Mouse (Mus musculus): Measurements from ENCODE around the gene Ptprs.

Ptprs gene

GRCm38 (mm10) chr17:56490438-56491152 lies 14.3 kb upstream of the Ptprs start:
- DNase-seq (ENCODE audit: low spot score), result no peak

DNA sequence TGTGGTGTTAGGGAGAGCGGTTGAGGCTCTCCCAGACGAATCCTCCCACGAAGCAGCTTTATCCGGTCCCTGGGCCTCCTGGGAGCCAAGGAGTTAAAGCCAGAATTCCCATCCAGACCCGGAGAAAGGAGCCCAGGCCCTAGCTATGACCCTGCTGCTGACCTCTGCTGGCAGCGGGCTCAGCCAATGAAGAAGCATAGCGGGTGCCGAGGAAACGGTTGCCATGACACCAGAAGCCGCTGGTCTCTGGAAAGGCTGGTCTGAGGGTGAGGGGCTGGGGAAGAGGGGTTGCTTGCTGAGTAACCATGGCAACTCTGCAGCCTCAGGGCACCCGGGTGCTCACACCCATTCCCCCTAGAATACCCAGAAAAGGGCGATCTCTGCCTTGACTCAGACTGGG lies 11.7 kb upstream of the Ptprs start:
- DNase-seq (ENCODE audit: low spot score), result no peak

DNA sequence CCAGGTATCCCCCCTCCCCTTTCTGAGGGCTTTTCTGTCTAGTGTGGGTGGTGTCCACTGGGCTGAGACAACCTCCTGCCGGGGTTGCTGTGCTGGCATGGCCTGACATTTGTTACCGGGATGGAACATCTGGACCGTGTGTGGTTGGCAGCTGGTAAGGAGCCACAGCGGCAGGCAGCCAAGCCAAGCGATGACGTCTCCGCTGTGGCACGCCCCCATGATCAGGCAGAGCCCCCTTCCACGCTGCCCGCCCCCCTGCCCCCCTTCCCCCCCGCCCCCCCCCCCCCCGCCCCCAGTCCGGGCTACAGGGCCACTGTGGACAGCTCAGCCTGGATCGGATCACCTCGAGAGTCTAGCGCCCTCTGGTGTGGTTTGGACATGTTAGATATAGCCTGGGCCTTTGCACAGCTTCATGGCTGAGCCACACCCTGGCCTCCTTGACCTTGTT lies 11.2 kb upstream of the Ptprs start:
- peak; percentile 52 for DNase-seq (ENCODE audit: low spot score)

DNA sequence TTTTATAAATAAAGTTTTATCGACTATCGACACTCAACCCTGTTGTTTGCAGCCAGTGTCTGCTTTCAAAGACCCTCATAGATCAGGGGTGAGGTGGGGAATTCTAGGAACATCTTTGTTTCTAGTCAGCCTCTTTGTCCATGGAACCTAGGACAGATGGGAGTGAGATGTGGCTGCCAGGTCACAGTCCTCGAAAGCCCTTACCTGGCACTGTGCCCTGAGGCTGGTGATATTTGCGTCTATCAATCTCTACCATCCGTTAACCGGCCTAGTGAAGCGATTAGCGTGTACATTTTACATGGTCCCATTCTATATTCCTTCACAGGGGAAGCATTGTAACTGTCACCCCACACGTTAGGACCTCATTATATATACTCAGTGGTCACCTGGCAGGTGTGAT lies 9.6 kb upstream of the Ptprs start:
- DNase-seq (ENCODE audit: low spot score), result no peak

DNA sequence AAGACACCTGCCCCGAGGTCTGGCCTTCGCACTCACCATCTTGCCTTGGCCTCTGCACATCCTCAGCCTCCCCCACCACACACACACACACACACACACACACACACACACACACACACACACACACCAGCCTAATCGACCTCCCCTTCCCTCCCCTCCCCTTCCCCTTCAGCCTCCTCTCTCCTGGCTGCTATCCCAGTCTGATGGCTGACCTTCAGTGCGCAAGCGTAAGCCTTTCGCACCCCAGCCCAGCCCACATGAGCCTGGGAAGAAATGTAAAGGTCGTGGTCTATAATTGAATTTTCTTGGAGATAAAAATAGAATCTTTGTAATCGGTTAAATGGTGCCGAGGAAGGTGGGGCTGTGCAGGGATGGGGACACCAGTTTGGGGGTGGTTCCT lies 8.8 kb upstream of the Ptprs start:
- DNase-seq (ENCODE audit: low spot score), result peak; percentile 48

DNA sequence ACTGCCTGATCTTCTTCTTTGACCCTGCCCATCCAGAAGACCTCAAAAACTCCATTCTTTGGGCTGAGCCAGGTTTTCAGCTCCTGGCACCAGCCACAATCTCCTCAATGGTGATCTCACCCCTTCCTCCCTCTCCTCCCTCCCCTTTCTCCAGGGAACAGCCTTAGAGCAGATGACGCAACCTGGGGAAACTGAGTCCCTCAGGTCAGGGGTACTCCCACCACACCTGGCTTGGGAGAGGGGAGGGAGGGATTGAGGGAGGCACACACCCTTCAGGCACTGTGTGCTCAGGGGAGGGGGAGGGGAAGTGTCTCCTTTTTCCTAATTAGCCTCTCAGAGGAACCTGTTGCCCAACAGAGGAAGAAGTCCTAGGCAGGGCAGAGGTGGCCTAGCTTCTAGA lies 6.4 kb upstream of the Ptprs start:
- DNase-seq (ENCODE audit: low spot score), result peak; percentile 58

GRCm38 (mm10) chr17:56479358-56479757 lies 3.1 kb upstream of the Ptprs start:
- peak; percentile 84 for DNase-seq (ENCODE audit: low spot score)

DNA sequence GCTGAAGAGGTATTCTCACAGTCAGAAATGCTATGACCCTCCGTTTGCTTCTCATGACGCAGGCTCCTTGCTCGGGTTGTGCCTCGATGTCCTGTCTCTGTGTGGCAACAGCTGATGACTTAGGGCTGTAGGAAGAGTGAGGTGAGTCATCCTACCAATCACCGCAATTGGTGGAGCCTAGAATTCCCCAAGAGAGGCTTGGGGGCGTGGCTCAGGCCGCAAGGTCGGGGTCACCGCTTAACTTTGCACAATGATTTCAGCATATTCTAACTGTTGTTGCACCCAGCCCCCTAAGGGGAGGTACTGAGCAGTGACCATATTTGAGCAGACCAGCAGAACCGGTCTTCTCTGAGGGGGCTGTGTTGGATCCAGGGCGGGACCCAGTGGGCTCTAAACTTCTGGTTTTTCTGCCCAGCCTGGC lies 1.9 kb upstream of the Ptprs start:
- DNase-seq (ENCODE audit: low spot score), result no peak

DNA sequence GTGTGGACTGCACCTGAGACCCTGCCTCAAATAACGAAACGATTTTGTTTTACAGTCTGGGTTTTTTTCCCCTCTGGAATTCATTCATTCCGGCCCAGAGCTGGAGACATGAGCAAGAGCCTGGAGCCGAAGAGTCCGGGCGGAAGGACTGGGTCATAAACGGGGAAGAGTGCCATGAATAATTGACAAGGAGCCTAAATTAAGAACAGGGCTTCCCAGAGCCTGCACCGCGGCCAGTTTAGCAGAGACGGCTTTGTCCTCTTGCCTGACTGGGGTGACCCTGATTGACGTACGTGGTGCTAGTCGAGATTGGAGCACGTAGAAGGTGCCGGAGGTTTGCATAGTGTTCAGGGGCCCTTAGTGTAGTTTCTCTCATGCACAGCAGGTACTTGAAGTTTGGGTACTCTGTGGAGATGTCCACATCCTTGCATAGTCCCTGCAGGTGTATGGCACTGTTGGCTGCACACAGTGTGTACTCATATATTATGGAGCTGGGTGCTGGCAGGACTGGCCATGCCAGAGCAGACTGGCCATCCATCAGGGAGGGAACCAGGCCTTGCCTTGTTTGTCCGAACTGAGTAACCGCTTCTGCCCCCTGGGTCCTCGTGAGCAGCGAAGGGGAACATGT lies 1.0 kb upstream of the Ptprs start:
- no peak for DNase-seq (ENCODE audit: low spot score)

GRCm38 (mm10) chr17:56475584-56476401 lies 490 bp downstream of the Ptprs start:
- DNase-seq (ENCODE audit: low spot score), result no peak

DNA sequence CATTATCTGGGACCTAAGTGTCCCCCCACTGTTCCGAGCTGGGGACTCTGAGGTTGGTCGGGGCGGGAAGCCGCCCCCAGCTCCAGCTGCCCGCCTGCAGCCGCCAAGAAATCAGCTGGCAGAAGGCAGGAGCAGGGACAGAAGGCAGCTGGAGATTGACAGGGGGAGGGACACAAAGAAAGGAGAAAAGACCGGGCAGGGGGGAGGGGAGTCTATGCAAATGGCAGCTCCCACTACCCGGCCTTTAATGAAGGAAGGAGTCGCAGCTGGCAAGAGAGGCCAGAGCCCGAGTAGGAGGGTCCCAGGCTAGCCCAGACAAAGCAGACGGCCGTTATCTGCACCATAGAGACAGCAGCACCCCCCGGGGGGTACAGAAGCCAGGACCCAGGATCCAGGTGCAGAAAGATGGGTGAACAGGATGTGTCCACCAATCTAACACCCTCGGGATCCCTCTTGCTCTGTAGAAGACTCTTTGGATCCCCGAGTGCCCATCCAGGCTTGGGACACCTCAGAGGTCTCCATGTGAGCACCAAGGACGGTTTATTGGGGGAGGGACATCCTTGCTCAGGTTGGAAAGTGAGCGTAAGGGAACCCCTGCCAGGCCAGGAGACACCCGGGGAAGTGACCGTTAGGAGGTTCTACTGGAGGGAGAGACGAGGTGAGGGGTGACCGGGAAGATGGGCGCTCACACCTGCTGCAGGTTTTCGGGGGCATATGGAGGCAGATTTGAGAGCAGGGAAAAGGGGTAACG lies 1.3 kb downstream of the Ptprs start:
- DNase-seq (ENCODE audit: low spot score), result no peak

GRCm38 (mm10) chr17:56474311-56474830 lies 1.9 kb downstream of the Ptprs start:
- no peak for DNase-seq (ENCODE audit: low spot score)

DNA sequence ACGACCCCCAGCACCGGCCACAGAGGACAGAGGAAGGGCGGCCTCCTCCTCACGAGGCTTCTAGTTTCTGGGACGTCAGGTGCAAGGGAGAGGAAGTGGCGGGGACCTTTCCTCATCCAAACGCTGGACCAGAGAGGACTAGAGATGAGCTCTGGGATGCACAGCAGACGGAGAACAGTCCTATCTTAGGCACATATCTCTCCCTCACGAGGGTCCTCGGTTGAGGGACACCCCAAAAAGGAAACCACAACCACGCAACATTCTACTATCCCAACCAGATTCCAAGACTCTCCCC lies 2.7 kb downstream of the Ptprs start:
- no peak for DNase-seq (ENCODE audit: low spot score)

DNA sequence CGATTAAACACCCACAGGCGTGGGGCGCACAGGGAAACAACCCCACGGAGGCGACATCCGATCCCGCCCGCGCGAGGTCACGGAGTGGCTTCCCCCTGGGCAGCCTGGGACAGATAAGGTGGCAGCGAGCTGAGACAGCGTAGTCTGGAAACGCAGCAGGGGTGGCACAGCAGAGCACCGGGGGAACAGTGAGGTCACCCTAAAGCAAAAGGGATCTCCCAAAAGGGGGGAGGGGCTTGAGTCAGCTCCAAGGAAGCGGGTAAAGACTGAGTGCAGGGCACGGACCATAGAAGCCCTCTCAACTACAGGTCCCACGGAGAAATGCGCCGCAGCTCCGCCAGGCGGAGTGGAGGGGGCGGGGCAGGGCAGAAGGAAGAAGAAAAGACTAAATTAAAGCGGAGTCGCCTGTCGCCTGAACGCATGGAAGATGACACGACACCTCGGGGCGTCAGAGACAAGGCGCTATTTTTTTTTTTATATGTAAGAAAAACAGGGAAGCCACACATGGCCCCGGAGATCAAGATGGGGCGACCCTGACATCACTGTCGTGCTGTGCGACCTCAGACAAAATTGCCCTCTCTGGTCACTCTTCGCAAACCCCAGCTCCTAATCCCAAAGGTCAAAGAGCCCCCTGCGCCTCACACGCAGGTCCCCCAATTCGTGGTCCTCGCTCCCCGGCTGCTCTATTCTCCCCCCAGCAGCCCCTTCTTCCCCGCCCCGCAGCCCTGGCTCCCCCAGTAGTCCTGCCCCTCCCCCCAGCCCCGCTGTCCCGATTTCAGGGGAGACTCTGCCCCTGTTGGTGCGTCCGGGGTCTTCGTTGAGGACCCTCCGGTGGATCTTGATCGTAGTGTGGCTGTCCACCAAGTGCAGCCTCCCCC lies 3.3 kb downstream of the Ptprs start:
- no peak for DNase-seq (ENCODE audit: low spot score)

DNA sequence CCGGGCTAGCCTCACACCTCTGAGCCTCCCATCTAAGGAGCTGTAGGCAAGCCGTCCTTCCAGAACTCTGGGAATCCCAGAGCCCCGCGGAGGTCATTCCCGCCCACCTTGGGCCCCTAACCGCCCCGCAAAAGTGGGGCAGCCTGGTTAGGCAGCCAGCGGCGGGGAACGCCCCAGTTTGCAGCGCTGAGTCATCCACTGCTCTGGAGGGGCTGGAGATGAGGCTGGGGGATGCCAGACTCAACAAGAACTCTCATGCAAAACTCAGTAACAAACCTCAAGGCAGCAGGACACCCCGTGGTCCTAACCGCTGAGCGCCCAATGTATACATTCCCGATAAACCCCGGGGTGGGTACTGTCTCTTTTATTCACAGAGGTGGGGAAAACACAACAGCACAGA lies 4.2 kb downstream of the Ptprs start:
- DNase-seq (ENCODE audit: low spot score), result no peak

DNA sequence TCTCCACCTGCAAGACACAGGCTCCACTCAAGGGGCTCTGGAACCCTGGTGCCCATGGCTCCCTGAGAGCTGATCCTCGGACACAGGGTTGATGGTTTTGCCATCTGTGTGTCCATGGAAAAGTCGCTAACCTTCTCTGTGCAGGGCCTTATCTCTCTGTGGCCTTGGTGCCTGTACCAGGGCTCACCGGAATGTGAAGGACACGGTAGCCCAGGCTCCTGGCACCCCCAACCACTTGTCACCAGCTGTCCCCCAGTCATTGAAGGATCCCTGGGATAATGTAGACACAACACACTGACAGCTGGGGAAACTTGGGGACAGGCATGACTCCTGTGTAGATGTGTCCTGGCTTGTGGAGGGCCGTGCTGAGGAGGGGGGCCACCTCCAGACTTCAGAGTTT lies 5.1 kb downstream of the Ptprs start:
- DNase-seq (ENCODE audit: low spot score), result no peak

- DNase-seq (ENCODE audit: low spot score), result no peak
Observed at GRCm38 (mm10) chr17:56470571-56470970, 5.7 kb downstream of the Ptprs start.

DNA sequence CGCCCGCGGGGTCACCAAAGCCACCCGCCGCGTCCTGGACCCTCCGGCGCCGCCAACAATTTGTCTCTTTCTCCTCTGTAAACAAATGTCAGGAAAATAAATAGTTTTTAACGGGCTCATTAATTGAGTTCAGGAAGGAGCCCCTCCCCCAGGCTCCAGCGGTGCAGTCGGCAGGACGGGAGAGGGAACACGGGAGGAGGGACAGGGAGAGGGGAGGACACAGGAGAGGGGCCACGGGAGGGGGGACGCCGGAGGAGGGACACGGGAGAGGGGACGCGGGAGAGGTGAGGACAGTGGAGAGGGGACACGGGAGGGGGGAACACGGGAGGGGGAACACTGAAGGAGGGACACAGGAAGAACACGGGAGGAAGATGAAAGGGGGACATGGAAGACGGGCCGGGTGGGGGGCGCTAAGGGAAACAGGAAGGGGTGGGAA lies 6.3 kb downstream of the Ptprs start:
- no peak for DNase-seq (ENCODE audit: low spot score)

DNA sequence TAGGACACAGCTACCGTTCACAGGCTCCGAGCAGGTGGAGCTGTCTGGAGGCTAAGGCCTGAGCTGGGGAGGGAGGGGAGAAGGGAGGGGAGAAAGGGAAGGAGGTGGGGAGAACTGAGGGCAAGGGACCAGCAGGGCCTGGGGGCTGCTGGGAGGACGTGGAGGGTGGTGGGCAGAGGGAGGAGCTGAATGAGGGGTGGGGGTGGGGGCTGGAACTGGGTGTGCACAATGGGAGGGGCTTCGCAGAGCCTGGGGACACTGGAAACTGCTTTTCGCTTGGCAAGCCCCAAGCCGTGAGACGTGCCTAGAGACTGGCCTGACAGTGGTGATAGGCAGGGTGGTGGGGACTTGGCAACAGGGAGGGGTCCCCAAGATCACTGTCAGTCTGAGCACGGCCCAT lies 7.0 kb downstream of the Ptprs start:
- DNase-seq (ENCODE audit: low spot score), result no peak

GRCm38 (mm10) chr17:56468870-56469269 lies 7.4 kb downstream of the Ptprs start:
- no peak for DNase-seq (ENCODE audit: low spot score)

DNA sequence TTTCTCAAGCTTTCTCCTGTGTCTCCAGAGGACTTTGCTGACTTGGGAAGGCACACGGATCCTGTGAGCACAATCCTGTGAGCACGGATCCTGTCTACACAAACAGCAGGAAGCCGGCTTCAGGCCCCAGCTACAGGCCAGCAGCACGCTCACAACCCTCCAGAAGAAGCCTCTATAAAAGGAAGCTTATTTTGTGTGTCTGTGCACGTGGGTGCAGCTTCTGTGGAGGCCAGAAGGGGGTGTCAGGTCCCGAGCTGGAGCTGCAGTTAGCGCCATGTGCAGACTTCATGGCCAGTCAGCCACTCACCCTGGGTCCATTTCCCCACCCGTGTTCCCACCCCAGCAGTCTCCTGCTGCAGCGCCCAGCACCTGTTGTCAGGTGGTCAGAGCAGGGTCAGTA lies 7.9 kb downstream of the Ptprs start:
- no peak for DNase-seq (ENCODE audit: low spot score)

All from adipocyte (in vitro differentiated cells).